Mouse (Mus musculus) lung, postnatal 4 days (tissue): ENCODE measurements at regions not wholly inside any gene's neighbourhood (a gene's known extent, or its start where the extent isn't known, plus 50 kb on each side); places are given as distances from the start of the nearest gene placed in this dataset.

Experiments used
- DNase-seq, 2 experiments: peaks; one replicate each; pipeline ENCODE4 v3.0.0; 2021

DNA sequence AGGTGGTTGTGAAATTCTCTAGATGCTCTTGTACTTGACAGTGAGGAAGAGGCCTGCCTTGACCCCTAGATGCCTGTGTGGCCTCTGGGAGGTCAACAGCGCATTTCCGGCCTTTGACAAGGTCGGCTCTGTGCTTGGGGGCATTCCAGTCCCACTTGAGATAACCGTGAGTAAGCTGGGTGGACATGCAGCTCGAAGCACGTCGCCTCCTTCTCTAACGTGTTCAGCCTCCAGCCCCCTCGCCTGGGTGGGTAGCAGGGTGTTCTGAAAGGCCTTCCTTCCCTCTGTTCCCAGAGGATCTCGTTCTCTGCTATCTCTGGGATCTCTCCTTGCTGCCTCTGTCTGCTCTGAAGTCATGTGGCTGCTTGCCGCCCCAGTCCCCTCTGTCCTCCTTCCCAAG lies 70.2 kb upstream of the Slc38a2 start:
- DNase-seq, result no peak

DNA sequence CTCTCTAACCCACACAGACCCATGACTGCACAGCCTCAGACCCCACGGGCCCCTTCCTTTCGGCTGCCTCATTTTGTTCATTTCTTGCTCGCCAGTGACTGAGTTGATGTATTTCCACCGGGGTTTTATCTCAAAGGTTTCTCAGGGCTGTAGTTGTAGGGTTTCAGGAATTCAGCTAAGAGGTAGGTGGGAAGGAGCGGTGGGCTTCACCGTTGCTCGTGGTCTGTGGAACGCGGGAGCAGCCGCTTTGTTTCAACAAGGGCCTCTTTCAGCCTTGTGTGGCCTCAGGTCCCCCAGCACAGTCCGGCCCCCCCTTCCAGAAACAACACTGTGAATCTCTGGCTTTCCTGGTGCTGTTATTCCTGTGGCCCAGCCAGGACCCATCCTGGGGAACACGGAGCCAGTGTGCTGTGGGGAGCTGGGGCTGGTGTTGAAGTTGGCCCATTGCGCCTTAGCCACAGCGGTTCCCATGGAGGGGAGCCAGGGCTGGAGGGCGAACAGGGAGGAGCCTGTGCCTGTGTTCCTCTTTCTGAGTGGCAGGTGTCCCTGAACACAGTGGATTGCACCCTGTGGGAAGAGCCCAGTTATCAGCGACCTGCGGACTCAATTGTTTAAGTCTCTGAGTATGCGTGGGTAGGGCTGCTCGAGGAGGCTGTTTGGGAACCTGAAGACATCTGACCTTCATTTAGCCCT lies 68.9 kb upstream of the Slc38a2 start:
- DNase-seq, result peak in 1 of 2 experiments; percentile 36

GRCm38 (mm10) chr15:96767188-96767587 lies 67.7 kb upstream of the Slc38a2 start:
- no peak for DNase-seq

GRCm38 (mm10) chr15:96766238-96766637 lies 66.7 kb upstream of the Slc38a2 start:
- no peak for DNase-seq

GRCm38 (mm10) chr15:96763611-96764010 lies 64.1 kb upstream of the Slc38a2 start:
- DNase-seq, result no peak

DNA sequence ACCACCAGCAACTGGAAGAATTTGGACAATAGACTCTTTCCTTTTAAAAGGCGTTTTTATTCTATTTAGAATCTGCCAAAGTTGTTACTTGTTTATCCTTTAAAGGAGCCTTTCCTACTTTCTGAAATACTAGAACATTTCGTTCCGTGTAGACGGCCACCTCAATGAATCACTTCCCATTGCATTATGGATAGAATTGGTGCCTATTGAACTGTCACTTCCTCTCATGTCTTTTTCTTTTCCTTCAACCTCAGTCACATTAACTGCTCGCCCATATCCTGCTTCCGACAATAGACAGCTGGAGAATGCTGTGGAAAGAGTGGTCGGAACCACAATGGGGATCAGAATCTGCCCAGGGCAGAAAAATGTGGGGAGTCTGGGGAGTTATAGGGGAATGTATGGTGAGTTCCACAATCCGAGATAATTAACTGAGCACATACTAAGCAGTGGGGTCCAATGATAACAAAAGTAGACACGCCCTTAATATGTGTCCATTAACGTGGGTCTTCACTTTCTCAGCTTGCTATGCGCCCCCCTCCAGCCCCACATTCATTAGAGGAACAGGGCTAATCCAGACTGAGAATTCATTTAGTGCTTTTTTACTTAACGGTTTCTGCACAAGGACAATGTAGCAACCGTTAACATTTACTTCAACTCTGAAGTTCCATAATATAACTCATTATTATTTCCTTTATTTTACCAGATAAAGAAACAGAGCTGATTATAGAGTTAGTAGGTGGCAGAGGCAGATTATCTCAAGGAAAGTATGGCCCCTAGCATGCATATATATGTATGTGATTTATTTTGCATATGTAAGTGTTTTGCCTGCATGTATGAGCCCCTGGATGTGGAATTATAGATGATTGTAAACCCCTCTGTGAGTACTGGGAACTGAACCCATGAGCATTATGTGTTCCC lies 59.8 kb upstream of the Slc38a2 start:
- DNase-seq, result no peak

DNA sequence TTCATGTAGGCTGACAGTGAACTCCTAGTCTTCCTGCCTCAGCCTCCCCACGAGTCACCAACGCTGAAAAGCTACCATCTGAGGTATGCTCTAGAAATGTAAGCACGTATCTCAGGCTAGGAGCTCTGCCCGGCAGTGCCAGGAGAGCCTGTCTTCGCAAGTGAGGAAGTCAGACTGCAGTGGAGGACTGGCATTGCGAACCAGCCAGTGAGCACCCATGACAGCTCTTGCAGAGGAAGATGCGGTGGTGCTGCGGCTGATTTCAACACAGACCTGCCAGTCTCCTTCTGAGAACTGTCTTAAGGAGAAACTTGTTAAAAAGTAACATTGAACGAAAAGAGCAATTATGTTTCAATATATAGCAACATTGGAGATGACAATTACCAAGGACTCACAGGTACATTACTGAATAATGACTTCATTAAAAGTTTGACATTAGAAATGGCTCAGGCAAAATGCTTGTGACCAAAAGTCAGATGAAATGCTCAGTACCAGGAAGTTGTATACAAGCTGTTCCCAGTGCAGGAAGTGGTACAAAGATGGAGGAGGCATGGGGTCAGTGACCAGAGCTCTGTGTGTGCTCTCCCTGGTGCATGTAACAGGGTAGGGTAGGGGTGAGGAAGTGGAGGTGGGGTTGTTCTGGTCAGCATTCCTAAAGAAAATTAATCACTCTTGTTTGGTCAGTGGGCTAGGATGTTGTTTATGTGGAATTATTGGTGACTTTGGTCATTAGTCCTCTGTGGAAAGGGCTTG lies 58.1 kb upstream of the Slc38a2 start:
- peak; percentile 48 to 53 for DNase-seq

DNA sequence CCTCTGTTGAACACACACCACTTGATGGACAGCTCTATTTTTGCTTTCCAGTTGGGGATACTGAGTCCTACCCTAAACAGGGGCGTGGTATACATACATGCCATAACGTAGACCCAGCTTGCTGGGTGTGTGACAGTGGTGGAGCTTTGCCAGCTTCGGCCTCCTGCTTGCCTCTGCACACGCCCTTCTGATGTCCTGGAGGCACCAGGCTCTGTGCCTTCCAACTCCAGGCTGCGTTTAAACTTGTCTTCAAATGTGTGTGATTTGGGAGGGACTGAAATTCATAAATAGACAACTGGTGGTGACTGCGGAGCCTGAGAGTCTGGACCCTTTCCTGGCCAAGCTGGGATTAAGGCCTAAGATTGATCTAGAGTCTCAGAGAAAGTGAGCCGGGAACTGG lies 56.9 kb upstream of the Slc38a2 start:
- peak in 1 of 2 experiments; percentile 42 for DNase-seq

- DNase-seq, result no peak
Observed at GRCm38 (mm10) chr15:96755951-96756350, 56.4 kb upstream of the Slc38a2 start.

- no peak for DNase-seq
Observed at GRCm38 (mm10) chr15:96755322-96755942, 55.9 kb upstream of the Slc38a2 start.

- DNase-seq, result no peak
Observed at GRCm38 (mm10) chr15:96754079-96754478, 54.5 kb upstream of the Slc38a2 start.

DNA sequence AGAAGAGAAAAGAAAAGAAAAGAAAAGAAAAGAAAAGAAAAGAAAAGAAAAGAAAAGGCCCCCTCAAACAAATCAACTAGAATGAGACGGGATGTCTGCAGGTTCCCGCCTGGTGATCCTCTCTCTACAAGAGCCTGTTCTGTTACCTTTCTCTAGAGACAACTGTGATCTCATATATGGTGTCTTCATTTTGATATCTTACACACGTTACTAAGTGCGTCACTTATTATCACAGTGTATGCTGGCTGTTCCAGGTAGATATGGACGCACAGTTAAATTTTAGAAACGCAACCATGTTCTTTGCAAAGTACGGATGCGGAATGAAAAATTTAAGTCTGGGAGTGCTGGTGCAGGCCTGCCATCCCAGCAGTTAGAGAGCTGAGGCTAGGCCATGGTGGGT lies 53.2 kb upstream of the Slc38a2 start:
- DNase-seq, result no peak

DNA sequence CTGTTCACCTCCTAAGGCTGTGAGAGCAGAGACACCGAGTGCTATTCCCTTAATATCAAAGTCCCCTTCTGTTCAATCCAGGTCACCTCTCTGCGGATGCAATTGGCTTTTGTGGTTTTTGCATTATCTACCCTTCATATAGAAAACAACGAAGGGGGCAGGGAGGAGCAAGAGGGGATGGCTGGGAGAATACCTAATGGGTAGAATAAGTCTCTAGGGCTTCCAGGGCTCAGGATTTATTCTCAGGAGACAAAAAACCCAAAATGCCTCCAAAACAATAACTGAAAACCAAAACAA lies 52.5 kb upstream of the Slc38a2 start:
- DNase-seq, result no peak

DNA sequence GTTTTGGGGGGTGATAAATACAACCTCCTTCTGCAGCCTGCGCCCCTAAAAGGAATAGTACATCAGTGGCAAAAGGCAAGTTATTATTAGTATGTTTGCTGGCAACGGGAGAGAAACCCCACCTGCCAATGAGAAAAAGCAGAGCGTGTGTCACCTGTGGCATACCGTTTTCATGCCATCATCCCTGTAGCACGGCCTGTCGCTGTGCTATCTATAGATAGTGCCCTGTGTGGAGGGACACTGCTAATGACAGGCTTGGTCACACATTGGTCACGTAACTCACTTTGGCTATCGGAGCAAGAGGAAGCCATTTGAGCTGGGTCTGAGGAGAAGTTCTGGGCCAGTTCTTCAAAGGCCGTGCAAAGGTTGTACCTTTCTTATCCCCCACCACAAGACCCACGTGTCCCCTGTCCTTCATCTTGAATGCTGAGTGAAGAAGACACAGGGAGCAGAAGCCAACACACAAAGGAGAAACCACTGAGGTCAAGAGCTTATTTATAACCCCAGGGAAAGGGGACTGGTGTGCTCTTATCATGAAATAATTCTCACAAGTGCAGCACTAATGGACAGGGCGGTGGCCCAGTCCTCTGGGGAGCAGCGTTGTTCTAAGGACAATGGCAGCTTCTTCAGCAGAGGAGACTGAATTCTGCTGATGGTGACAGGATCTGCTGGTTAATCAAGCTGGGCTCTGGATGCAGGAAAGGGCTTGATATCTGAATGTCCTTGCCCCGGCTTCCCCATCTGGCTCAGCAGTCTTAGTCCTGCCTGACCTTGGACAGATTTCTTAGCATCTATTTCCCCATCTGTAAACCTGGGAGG lies 51.9 kb upstream of the Slc38a2 start:
- no peak for DNase-seq

GRCm38 (mm10) chr15:96749534-96750256 lies 50.2 kb upstream of the Slc38a2 start:
- no peak for DNase-seq
